Mouse (Mus musculus): Measurements from ENCODE around the gene Mctp2. TPM values are rescaled to one million over a fixed set of nuclear protein-coding genes. Genes with fewer than 3 reads are reported as not detected.

Gene Mctp2
- polyA plus RNA-seq, 1 experiment from 2014 or later = 0.33 TPM

DNA sequence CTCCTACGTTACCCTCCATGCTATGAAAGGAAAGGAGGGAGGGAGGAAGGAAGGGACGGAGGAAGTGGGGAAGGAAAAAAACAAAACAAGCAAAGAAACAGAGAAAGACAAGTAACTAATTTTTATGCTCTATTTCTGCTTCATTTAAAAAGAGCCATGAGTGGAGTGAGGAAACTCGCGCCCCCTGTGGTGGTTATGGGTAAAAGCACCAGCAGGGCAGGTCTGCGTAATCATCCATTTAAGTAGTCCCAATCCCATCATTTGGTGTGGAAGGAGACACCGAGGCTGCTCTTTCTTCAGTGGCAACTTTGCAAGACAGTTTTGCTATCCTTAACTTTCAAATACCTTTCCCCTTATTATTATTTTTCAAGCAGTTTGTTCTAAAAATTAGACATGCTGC is 202.2 kb downstream of the Mctp2 start:
- no peak overlapping the region for H3K4me2 ChIP-seq
- ATAC-seq (replicated peaks; ENCODE audit: low FRiP score) (no peak), DNase-seq (ENCODE audit: low spot score) (no peak)
- H3K4me3 ChIP-seq (ENCODE audit: low read depth, low read length) = no peak overlapping the region
- no peaks in the 10 kb centered on the region for H3K27me3 ChIP-seq (replicated peaks; ENCODE audit: control insufficient read depth, insufficient read depth, low read length)
- no peak overlapping the region for H3K27ac ChIP-seq (ENCODE audit: low read depth, low read length)
- no peaks in the 10 kb centered on the region for H3K9me3 ChIP-seq (ENCODE audit: control insufficient read depth, low read length)
- 54% methylated on average over 6 of the region's 6 CpGs for WGBS
- no peaks in the 10 kb centered on the region for H3K4me1 ChIP-seq (replicated peaks; ENCODE audit: control insufficient read depth, insufficient read depth, low read length)
- H3K36me3 ChIP-seq (ENCODE audit: control insufficient read depth, insufficient read depth, low read length) = no peaks in the 10 kb centered on the region
- no peak overlapping the region for H3K9ac ChIP-seq (ENCODE audit: low read depth, low read length)

DNA sequence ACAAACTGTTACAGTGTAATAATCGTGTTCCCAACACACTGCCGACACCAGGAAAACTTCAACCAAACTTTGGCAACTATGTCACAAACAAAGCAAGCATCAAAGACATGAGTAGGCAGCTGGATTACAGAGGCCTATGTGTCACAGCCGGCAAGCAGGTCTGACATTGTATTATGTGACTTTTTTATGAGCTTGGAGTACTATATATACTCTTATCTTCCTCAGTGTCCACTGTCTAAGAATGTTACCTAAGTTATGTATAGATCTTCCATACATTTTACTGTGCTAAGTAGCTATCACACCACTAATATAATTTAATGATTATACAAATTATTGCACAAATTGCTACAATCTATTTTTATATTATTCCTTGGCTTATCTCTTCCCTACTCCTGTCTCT is 202.8 kb downstream of the Mctp2 start:
- H3K27ac ChIP-seq (ENCODE audit: low read depth, low read length) = no peak overlapping the region
- 83% methylated on average over 3 of the region's 3 CpGs for WGBS
- ATAC-seq (replicated peaks; ENCODE audit: low FRiP score) (no peak), DNase-seq (ENCODE audit: low spot score) (no peak)
- no peaks in the 10 kb centered on the region for H3K36me3 ChIP-seq (ENCODE audit: control insufficient read depth, insufficient read depth, low read length)
- no peak overlapping the region for H3K4me2 ChIP-seq
- no peaks in the 10 kb centered on the region for H3K9me3 ChIP-seq (ENCODE audit: control insufficient read depth, low read length)
- no peak overlapping the region for H3K9ac ChIP-seq (ENCODE audit: low read depth, low read length)
- no peaks in the 10 kb centered on the region for H3K4me1 ChIP-seq (replicated peaks; ENCODE audit: control insufficient read depth, insufficient read depth, low read length)
- H3K27me3 ChIP-seq (replicated peaks; ENCODE audit: control insufficient read depth, insufficient read depth, low read length) = no peaks in the 10 kb centered on the region
- no peak overlapping the region for H3K4me3 ChIP-seq (ENCODE audit: low read depth, low read length)

DNA sequence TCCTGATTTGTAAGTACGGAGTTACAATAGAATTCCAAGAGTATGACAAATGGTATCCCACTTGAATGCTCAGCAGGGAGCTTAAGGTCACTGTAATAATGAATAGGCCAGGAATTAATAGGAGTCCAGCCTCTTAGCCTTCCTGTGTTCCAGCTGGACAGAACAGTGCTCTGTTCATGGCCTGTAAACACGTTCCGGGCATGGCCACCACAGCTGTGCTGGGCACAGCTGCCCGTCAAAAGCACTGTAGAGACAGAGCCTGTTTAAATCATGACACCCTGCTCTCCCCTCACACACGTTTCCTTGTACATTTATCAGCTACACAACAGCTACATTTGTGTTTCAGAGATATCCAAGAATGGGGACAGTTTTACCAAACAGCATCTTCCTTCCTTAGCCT is 205.7 kb downstream of the Mctp2 start:
- ATAC-seq (replicated peaks; ENCODE audit: low FRiP score) = no peak
- no peaks in the 10 kb centered on the region for H3K4me1 ChIP-seq (replicated peaks; ENCODE audit: control insufficient read depth, insufficient read depth, low read length)
- WGBS = 71% methylated on average over 5 of the region's 5 CpGs

DNA sequence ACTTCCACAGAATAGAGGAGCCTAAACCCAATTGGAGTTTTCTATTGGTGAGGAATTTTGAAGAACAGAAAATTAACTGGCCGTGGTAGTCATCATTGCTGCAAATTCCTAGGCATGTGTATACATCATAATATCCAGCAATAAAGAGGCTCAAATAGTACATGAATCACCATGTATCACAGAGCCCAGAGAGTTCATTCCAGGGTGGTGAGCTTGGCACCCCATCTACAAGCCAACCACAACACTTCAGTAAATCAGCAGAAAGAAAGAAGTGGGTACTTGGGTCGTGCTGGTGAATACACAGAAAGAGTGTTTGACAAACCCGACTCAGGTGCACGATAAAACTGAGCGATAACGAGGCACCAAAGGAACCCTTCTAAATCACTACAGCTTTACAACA is 207.8 kb downstream of the Mctp2 start:
- Histone ChIP-seq H3K27me3 (replicated peaks; ENCODE audit: control insufficient read depth, insufficient read depth, low read length) (no peaks in the 10 kb centered on the region), H3K36me3 (ENCODE audit: control insufficient read depth, insufficient read depth, low read length) (no peaks in the 10 kb centered on the region), H3K4me1 (replicated peaks; ENCODE audit: control insufficient read depth, insufficient read depth, low read length) (no peaks in the 10 kb centered on the region), H3K4me2 (no peak overlapping the region), H3K9me3 (ENCODE audit: control insufficient read depth, low read length) (no peaks in the 10 kb centered on the region), H3K27ac (ENCODE audit: low read depth, low read length) (no peak overlapping the region), H3K4me3 (ENCODE audit: low read depth, low read length) (no peak overlapping the region), H3K9ac (ENCODE audit: low read depth, low read length) (no peak overlapping the region)
- no peak for ATAC-seq (replicated peaks; ENCODE audit: low FRiP score)
- DNase-seq (ENCODE audit: low spot score) = no peak
- 85% methylated on average over 6 of the region's 6 CpGs for WGBS

More for the DNA sequence above, 205.7 kb downstream of the Mctp2 start:
- H3K4me3 ChIP-seq (ENCODE audit: low read depth, low read length) = no peak overlapping the region
- no peaks in the 10 kb centered on the region for H3K36me3 ChIP-seq (ENCODE audit: control insufficient read depth, insufficient read depth, low read length)
- no peak overlapping the region for H3K9ac ChIP-seq (ENCODE audit: low read depth, low read length)
- H3K27ac ChIP-seq (ENCODE audit: low read depth, low read length) = no peak overlapping the region
- no peak overlapping the region for H3K4me2 ChIP-seq
- H3K9me3 ChIP-seq (ENCODE audit: control insufficient read depth, low read length) = no peaks in the 10 kb centered on the region
- no peak for DNase-seq (ENCODE audit: low spot score)
- H3K27me3 ChIP-seq (replicated peaks; ENCODE audit: control insufficient read depth, insufficient read depth, low read length) = no peaks in the 10 kb centered on the region

GRCm38 (mm10) chr7:72096973-72097372 is 209.4 kb downstream of the Mctp2 start:
- no peak overlapping the region for H3K4me3 ChIP-seq (ENCODE audit: low read depth, low read length)
- DNase-seq (ENCODE audit: low spot score) = no peak
- no peak overlapping the region for H3K4me2 ChIP-seq
- H3K27me3 ChIP-seq (replicated peaks; ENCODE audit: control insufficient read depth, insufficient read depth, low read length) = no peaks in the 10 kb centered on the region
- 73% methylated on average over 1 of the region's 1 CpGs for WGBS
- no peaks in the 10 kb centered on the region for H3K4me1 ChIP-seq (replicated peaks; ENCODE audit: control insufficient read depth, insufficient read depth, low read length)
- H3K36me3 ChIP-seq (ENCODE audit: control insufficient read depth, insufficient read depth, low read length) = no peaks in the 10 kb centered on the region
- no peak overlapping the region for H3K27ac ChIP-seq (ENCODE audit: low read depth, low read length)
- ATAC-seq (replicated peaks; ENCODE audit: low FRiP score) = no peak
- H3K9ac ChIP-seq (ENCODE audit: low read depth, low read length) = no peak overlapping the region
- H3K9me3 ChIP-seq (ENCODE audit: control insufficient read depth, low read length) = no peaks in the 10 kb centered on the region

- no peak for ATAC-seq (replicated peaks; ENCODE audit: low FRiP score)
These were observed 210.0 kb downstream of the Mctp2 start for GRCm38 (mm10) chr7:72096433-72096832.

GRCm38 (mm10) chr7:72089463-72090175 is 216.8 kb downstream of the Mctp2 start:
- Histone ChIP-seq H3K9ac (ENCODE audit: low read depth, low read length) (no peak overlapping the region), H3K27ac (ENCODE audit: low read depth, low read length) (no peak overlapping the region), H3K36me3 (ENCODE audit: control insufficient read depth, insufficient read depth, low read length) (no peaks in the 10 kb centered on the region), H3K4me1 (replicated peaks; ENCODE audit: control insufficient read depth, insufficient read depth, low read length) (no peaks in the 10 kb centered on the region), H3K9me3 (ENCODE audit: control insufficient read depth, low read length) (no peaks in the 10 kb centered on the region), H3K27me3 (replicated peaks; ENCODE audit: control insufficient read depth, insufficient read depth, low read length) (no peaks in the 10 kb centered on the region), H3K4me2 (no peak overlapping the region), H3K4me3 (ENCODE audit: low read depth, low read length) (no peak overlapping the region)
- 70% methylated on average over 3 of the region's 3 CpGs for WGBS
- DNase-seq (ENCODE audit: low spot score) (no peak), ATAC-seq (replicated peaks; ENCODE audit: low FRiP score) (no peak)

More at GRCm38 (mm10) chr7:72096433-72096832, 210.0 kb downstream of the Mctp2 start:
- Histone ChIP-seq H3K9me3 (ENCODE audit: control insufficient read depth, low read length) (no peaks in the 10 kb centered on the region), H3K27ac (ENCODE audit: low read depth, low read length) (no peak overlapping the region), H3K36me3 (ENCODE audit: control insufficient read depth, insufficient read depth, low read length) (no peaks in the 10 kb centered on the region), H3K27me3 (replicated peaks; ENCODE audit: control insufficient read depth, insufficient read depth, low read length) (no peaks in the 10 kb centered on the region), H3K4me2 (no peak overlapping the region), H3K9ac (ENCODE audit: low read depth, low read length) (no peak overlapping the region), H3K4me1 (replicated peaks; ENCODE audit: control insufficient read depth, insufficient read depth, low read length) (no peaks in the 10 kb centered on the region), H3K4me3 (ENCODE audit: low read depth, low read length) (no peak overlapping the region)
- DNase-seq (ENCODE audit: low spot score) = no peak
- 79% methylated on average over 3 of the region's 3 CpGs for WGBS

DNA sequence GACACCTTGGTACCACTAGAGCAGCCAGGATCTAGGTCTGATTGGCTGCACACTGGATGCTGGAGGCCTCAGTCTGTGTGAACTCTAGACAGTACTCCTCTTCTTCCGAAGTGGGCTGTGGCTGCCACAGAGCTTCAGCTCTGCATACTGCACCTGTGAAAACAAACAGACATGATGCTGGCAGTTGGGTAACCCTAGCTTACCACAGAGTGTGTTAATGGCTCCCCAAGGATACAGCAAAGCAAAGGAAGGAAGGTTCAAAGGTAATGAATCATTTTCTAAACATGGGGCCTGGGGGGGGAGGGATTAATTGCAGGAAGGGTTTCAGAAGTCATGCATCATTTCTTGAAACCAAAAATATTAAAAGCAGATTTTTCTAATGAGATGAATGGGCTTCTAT is 225.7 kb downstream of the Mctp2 start:
- DNase-seq (ENCODE audit: low spot score) (no peak), ATAC-seq (replicated peaks; ENCODE audit: low FRiP score) (no peak)
- no peak overlapping the region for H3K4me2 ChIP-seq
- WGBS = 69% methylated on average over 1 of the region's 1 CpGs
- H3K4me1 ChIP-seq (replicated peaks; ENCODE audit: control insufficient read depth, insufficient read depth, low read length) = no peaks in the 10 kb centered on the region
- no peak overlapping the region for H3K4me3 ChIP-seq (ENCODE audit: low read depth, low read length)
- H3K36me3 ChIP-seq (ENCODE audit: control insufficient read depth, insufficient read depth, low read length) = no peaks in the 10 kb centered on the region
- H3K27me3 ChIP-seq (replicated peaks; ENCODE audit: control insufficient read depth, insufficient read depth, low read length) = no peaks in the 10 kb centered on the region
- no peaks in the 10 kb centered on the region for H3K9me3 ChIP-seq (ENCODE audit: control insufficient read depth, low read length)
- no peak overlapping the region for H3K9ac ChIP-seq (ENCODE audit: low read depth, low read length)
- H3K27ac ChIP-seq (ENCODE audit: low read depth, low read length) = no peak overlapping the region

DNA sequence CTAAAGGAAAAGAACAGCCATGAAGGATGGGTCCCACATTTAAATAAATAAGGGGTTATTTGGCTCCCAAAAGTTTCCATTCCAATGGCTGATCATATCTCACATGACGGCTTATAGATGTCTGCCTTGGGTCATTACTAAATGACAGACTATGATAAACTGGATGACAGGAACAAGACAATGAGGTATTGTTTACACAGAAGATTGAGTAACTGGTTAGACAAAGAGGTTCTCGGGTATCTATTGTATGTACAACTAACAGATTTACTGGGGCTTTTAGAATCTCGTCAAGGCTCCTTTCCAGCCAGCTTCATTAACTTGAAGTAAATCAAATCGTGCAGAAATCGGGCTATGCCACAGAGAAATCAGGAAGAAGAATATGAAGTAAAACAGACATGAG is 227.5 kb downstream of the Mctp2 start:
- H3K9me3 ChIP-seq (ENCODE audit: control insufficient read depth, low read length) = no peaks in the 10 kb centered on the region
- no peaks in the 10 kb centered on the region for H3K27me3 ChIP-seq (replicated peaks; ENCODE audit: control insufficient read depth, insufficient read depth, low read length)
- H3K4me2 ChIP-seq = no peak overlapping the region
- no peak overlapping the region for H3K4me3 ChIP-seq (ENCODE audit: low read depth, low read length)
- DNase-seq (ENCODE audit: low spot score) = no peak
- H3K4me1 ChIP-seq (replicated peaks; ENCODE audit: control insufficient read depth, insufficient read depth, low read length) = no peaks in the 10 kb centered on the region
- 66% methylated on average over 5 of the region's 5 CpGs for WGBS
- no peak for ATAC-seq (replicated peaks; ENCODE audit: low FRiP score)
- no peaks in the 10 kb centered on the region for H3K36me3 ChIP-seq (ENCODE audit: control insufficient read depth, insufficient read depth, low read length)
- no peak overlapping the region for H3K27ac ChIP-seq (ENCODE audit: low read depth, low read length)
- no peak overlapping the region for H3K9ac ChIP-seq (ENCODE audit: low read depth, low read length)
